Mouse (Mus musculus) hematopoietic stem cell, adult 5-6 weeks (primary cell): ENCODE results near the gene Sh3d21. TPM values are rescaled to one million over a fixed set of nuclear protein-coding genes. Genes with fewer than 3 reads are reported as not detected.
"Not testable (repeated sequence)": the region's sequence is repeated elsewhere in the genome, so short reads cannot be mapped to it uniquely, and the experiment has no call there.

Experiments used
- ATAC-seq, 2 experiments: fragments of 125-278 bp in 1 of 2; replicated peaks in 1 of 2; 2 replicates each; pipeline ENCODE4 v1.8.0; 2016 to 2017; ENCODE audit warnings: inconsistent platforms in 2 of 2, mild to moderate bottlenecking in 2 of 2, moderate number of reproducible peaks in 2 of 2, low read depth in 1 of 2, moderate TSS enrichment in 1 of 2; ENCODE audit not compliant: low FRiP score in 2 of 2, poor library complexity in 2 of 2, severe bottlenecking in 2 of 2, insufficient read depth in 1 of 2, low TSS enrichment in 1 of 2
- total RNA-seq: library from RNA; stranded (forward); fragments of 172-1452, 232-1000 nt; gene quantifications from 2 replicates; pipeline ENCODE4 v1.2.3, GENCODE M21; 2017

The Sh3d21 gene
- total RNA-seq, 1 experiment from 2014 or later: 0.89 TPM

GRCm38 (mm10) chr4:126181170-126181957 is 18.1 kb upstream of the Sh3d21 start:
- ATAC-seq: peak; percentile 81 to 91

DNA sequence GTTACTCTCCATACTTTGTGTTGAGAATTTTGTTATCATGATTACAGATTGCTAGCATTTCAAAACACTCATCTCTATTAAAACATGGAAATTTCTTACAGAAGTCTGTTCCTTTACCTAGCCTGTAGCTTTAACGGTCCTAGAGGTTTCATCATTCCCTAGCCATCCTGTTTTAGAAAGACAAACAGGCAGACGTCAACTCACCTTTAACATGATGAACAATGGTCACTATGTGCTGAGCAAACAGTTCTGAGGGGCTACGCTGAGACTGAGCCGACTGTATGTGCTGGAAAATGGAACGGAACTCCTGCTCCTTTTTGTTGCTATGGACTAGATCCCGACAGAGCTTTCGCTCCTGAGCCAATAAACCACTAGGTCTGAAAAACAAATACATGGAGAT is 12.7 kb upstream of the Sh3d21 start:
- not testable (repeated sequence) for ATAC-seq

- no peak for ATAC-seq
These were observed 10.5 kb upstream of the Sh3d21 start for GRCm38 (mm10) chr4:126173800-126174199.

GRCm38 (mm10) chr4:126170737-126171136 is 7.4 kb upstream of the Sh3d21 start:
- ATAC-seq: not testable (repeated sequence)

- ATAC-seq: no peak
These were observed 5.6 kb upstream of the Sh3d21 start for GRCm38 (mm10) chr4:126168851-126169250.

- ATAC-seq: no peak
These were observed 2.8 kb upstream of the Sh3d21 start for GRCm38 (mm10) chr4:126166084-126166483.

- not testable (repeated sequence) for ATAC-seq
These were observed 1.8 kb upstream of the Sh3d21 start for GRCm38 (mm10) chr4:126165092-126165491.

GRCm38 (mm10) chr4:126163685-126164084 is 394 bp upstream of the Sh3d21 start:
- ATAC-seq: no peak

DNA sequence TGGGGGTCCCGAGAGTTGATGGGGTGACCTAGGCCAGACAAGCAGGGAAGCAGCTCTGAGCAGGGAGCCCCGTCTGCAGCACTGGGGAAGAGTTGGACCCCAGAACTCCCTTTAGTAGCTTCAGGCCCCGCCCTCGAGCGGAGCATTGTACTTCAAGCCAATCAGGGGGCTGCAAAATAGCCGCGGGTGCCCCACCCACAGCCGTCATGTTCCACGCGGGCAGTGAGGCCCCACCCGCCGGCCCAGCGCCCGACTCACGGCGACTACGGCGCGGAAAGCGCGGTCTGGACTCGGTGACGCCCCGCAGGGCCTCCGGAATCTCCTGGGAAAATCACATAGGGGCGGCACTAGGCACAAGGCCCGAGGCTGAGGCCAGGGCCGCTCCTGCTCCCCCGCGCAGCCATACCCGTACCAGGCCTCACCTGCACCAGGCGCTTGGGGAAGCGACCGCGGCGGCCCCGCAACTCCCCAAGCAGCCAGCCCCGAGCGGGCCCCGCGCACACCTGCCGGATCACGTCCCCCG is 686 bp downstream of the Sh3d21 start:
- peak; percentile 93 to 95 for ATAC-seq

- ATAC-seq: no peak
These were observed 1.3 kb downstream of the Sh3d21 start for GRCm38 (mm10) chr4:126161986-126162385.

GRCm38 (mm10) chr4:126161456-126161855 is 1.8 kb downstream of the Sh3d21 start:
- no peak for ATAC-seq

DNA sequence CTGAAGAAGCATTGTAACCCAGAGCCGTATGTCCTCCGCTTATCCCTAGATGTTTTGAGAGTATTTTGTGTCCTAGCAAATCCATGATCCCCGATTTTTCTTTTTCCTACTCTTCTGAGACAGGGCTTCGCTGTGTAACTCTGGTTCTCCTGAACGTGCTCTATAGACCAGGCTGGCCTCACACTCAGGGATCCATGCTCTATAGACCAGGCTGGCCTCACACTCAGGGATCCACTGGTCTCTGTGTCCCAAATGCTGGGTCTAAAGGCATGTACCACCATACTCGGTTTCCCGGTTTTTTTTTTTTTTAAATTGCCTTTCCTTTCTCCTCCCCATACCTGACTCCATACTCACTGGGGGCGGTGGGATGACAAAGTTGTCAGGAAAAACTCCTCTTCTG is 2.3 kb downstream of the Sh3d21 start:
- ATAC-seq: no peak

DNA sequence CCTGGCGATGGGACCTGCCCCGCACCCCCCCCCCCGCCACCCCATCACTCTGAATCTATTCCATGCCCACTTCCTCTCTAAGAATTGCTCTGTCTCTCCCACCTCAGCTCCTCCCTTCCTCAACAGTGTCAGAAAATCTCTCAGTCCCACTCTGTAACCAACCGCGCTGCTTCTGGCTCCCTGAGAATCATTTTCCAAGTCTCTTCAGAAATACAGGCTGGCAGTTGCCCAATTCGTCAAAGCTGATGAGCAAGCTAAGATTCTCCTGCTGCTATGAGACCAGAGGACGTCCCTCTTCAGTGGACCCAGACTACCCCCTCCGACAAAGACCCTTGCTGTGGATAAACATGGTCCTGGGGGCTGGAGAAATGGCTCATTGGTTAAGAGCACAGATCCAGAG is 3.8 kb downstream of the Sh3d21 start:
- no peak for ATAC-seq

DNA sequence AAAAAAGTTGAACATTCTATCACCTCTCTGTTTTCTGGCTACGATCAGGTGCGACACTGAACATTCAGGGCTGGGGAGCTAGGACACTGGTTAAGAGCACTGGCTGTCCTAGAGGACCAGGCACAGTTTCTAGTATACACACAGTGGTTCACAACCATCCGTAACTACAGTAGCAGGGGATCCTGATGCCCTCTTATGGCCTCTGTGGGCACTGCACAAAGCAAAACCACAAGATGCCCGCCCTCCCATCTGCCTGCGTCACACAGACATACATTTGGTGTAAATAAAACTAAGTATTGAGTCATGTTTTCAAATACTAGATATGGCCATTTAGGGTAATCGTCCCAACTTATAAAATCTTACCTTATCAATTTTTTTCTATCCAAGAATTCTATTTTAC is 5.7 kb downstream of the Sh3d21 start:
- ATAC-seq: no peak; a peak in 1 of 4 replicates

- ATAC-seq: no peak
These were observed 6.7 kb downstream of the Sh3d21 start for GRCm38 (mm10) chr4:126156617-126157016.

- no peak for ATAC-seq
These were observed 7.4 kb downstream of the Sh3d21 start for GRCm38 (mm10) chr4:126155869-126156268.

DNA sequence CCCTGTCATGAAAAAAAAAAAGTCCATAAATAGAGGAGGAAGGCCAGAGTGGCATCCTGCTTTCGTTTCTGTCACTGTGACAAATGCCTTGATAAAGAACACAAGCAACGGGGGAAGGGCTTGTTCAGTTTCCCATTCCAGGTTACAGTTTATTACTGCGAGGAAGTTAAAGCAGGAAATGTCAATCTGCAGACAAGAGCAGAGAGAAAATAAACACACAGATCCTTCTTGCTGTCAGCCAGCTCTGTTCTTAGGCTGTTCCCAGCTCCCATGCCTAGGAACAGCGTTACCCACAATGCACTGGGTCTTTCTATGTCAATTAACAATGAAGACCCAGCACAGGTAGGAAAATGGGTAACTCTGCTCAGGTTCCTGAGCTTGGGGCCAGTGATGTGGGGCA is 8.1 kb downstream of the Sh3d21 start:
- 0 out of 4 replicates have a peak, but pooled peaks of 1 of the 2 experiments have one; percentile 18 for ATAC-seq

GRCm38 (mm10) chr4:126152864-126153263 is 10.4 kb downstream of the Sh3d21 start:
- no peak for ATAC-seq
